Mouse (Mus musculus): ENCODE data around the gene Qrsl1.
"Not testable (repeated sequence)": the region's sequence is repeated elsewhere in the genome, so short reads cannot be mapped to it uniquely, and the experiment has no call there.

Gene Qrsl1

DNA sequence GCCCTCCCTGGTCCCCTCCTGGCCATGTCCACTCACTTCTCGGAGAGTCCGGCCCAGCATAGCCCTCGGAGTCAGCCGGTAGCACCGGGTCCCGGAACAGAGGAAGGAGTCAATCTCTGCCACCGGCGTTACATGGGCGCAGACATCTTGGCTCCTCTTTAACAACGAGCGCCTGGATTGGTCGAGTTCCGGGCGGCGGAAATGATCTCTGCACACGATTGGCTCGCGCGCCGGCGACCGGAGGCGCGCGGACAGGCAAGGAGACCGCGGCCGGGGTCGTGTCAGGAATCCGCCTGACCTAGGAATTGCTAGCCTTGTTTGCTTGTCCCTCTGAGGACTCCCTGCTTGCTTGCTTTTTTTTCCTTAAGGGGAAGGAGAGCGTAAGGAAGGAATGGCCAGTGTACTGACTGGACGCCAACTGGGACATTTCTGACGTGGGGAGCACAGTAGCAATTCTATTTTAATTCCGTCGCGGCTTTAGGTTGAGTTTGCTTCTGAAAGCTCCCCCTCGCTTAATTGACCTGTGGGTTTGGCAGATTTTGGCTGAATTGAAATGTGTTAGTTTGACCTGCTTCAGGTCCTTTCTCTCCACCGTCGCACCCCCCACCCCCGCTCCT lies at the start of gene Qrsl1, which contains the start of gene Rtn4ip1:
Gene Qrsl1 (minus strand): TSS at position 168 of the 617 bp plus-strand sequence.
Gene Rtn4ip1 (plus strand): TSS at position 230 of the 617 bp plus-strand sequence.
- in situ Hi-C loops (cut with MboI; ENCODE audit: unreplicated experiment in 2 of 2), result no loop called here

DNA sequence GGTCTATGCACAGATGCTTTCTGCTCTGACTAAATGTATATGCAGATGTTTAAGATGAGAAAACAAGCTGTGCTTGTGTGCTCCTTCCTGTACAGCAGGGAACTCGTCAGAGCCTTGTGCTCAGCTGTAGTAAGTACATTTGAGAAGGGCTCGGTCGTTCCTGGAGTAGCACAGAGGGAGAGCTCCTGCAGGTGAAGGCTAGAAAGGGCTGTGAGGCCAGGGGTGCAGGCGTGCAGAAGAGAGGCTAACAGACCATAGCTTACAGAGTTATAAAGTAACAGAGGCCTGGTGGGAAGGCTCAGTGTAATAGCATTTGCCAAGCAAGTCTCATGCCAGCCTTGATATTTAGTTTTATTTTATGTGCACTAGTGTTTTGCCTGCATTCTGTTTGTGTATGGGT lies 43.9 kb upstream of the Qrsl1 start:
- in situ Hi-C loops (cut with MboI; ENCODE audit: unreplicated experiment in 2 of 2), result no loop called here

DNA sequence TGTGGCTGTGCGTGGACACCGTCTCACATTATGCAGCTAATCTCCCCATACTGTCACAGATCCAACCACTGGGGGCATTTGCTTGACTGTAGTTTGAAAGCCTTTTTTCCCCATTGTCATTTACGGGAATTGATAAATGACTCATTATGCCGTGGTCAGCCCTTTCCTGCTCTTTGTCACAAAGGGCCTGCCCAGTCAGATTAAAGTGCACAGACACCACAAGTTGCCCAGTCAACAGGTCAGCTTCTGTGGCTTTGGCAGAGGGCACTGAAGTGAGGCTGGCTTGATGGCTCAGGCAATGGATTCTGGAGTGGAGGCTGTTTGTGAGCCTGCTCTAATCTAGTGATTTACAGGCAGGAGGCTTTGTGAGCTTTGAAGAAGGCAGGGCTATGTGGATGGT lies 42.2 kb upstream of the Qrsl1 start:
- in situ Hi-C loops (cut with MboI; ENCODE audit: unreplicated experiment in 2 of 2), result no loop called here

DNA sequence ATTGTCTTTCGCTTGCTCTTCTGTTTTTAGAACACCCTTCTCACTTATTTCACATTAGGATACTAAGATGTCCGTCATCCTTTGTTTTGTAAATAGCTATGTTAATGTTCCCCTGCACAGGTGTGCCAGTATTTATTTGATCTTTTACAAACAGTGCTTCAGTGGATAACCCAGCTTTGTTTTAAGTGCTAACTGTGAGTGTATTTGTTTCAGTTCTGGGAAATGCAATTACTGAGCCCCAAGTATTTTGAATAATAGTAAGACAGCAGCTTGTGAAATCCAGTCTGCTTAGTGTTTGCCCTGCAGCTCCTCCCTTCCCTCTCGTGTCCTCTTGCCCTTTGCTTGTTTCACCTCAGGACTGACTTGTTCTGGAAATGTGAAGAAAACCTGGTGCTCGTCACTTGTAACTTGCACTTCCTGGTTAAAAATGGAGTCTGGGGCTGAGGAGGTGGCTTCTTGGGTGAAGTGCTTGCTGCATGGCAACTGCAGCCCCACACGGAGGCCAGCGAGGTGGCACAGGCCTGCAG lies 37.7 kb upstream of the Qrsl1 start:
- in situ Hi-C loops (cut with MboI; ENCODE audit: unreplicated experiment in 2 of 2), result no loop called here

GRCm38 (mm10) chr10:43928596-43928995 lies 27.1 kb upstream of the Qrsl1 start:
- in situ Hi-C loops (cut with MboI; ENCODE audit: unreplicated experiment in 2 of 2), result no loop called here

GRCm38 (mm10) chr10:43927736-43928135 lies 26.2 kb upstream of the Qrsl1 start:
- in situ Hi-C loops (cut with MboI; ENCODE audit: unreplicated experiment in 2 of 2), result no loop called here

- in situ Hi-C loops (cut with MboI; ENCODE audit: unreplicated experiment in 2 of 2), result not testable (repeated sequence)
These were observed 24.2 kb upstream of the Qrsl1 start for GRCm38 (mm10) chr10:43925776-43926175.

DNA sequence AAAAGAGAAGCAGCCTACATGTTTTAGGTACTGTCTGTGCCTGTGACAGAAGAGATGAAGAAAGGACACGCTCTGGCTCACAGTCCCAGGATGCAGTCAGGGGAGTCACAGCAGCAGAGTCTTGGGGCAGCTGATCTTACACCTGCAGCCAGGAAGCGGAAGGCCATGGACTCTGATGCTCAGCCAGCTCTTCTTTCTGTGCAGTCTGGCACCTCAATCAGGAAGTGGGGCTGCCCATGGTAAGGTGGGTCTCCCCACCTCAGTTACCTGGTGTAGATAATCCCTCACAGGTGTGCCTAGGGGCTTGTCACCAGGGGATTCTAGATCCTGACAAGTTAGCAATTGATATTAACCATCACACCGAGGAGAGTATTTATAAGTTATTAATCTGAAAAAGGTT lies 21.6 kb upstream of the Qrsl1 start:
- in situ Hi-C loops (cut with MboI; ENCODE audit: unreplicated experiment in 2 of 2), result loop anchor here in 1 of 2 experiments (5.0 kb wide), 1 partner anchor 351 kb away; no protein-coding TSS in a partner anchor

DNA sequence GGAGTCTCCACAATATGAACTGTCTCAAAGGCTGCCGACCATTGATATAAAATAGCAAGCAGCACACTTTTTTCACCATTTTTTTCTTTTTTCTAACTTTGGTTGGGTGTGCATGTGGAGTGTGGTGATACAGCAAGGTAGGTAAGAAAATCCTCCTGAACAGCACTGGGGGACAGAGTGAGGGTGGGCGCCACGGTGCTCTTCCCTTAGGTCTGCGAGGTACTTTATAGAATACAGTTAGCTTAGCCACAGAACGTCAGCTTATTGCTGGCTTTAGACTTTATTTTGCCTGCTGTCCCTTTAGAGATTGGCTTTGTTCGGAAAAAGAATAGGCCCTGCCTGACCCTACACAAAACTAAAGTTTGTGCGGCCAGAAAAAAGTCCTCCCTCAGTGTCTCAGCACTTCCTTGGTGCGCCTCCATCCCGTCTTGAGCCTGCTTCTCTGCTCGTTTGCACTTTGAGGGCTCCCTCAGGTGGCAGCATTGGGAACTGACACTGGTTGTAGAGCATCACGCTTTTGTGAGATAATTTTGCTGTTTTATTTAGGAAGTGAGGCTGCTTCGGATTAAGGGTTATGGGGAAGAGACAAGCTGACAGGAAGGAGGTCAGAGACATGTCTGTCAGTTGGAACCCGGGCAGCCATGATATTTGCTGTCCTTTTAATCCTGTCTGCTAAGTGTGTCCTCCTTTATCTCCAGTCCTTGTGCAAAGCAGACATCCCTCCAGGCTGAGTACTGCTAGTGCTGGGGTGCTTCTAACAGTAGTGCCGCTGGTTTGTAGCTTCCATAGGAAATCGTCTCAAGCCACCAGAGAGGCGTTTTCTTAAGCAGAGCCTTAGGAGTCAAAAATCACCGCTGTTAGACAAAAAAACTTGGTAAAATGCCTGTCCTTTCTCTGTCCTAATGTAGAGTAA lies 17.4 kb upstream of the Qrsl1 start:
- in situ Hi-C loops (cut with MboI; ENCODE audit: unreplicated experiment in 2 of 2), result loop anchor here (5.0 to 10.0 kb wide), 4 partner anchors 92 to 342 kb away; partner anchors contain the start of gene Cd24a (in 1 of the 2)

DNA sequence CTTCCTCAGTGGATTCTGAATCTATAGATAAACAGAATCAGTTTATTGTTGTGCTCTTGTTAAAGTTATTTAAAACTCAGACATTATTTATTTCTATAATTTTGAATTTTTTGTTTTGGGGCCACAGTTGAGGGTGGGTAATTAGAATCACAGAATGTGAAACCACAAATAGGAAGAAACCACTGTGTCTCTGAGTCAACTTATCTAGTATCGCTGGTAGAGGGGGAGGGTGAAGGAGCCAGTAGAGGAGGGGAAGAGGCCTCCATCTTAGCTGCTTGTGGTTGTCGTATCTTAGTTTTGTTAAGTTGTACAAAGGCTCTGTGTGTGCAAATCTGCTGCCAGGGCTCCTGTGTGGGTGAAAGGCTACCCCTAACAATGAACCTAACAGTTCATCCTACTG lies 15.2 kb upstream of the Qrsl1 start:
- in situ Hi-C loops (cut with MboI; ENCODE audit: unreplicated experiment in 2 of 2), result loop anchor here (5.0 to 10.0 kb wide), 4 partner anchors 89 to 339 kb away; partner anchors contain the start of gene Cd24a (in 1 of the 2)

GRCm38 (mm10) chr10:43916181-43916580 lies 14.6 kb upstream of the Qrsl1 start:
- in situ Hi-C loops (cut with MboI; ENCODE audit: unreplicated experiment in 2 of 2), result loop anchor here (5.0 to 10.0 kb wide), 4 partner anchors 89 to 339 kb away; partner anchors contain the start of gene Cd24a (in 1 of the 2)

GRCm38 (mm10) chr10:43912236-43912635 lies 10.7 kb upstream of the Qrsl1 start:
- in situ Hi-C loops (cut with MboI; ENCODE audit: unreplicated experiment in 2 of 2), result loop anchor here (5.0 to 10.0 kb wide), 2 partner anchors 85 to 207 kb away; no protein-coding TSS in a partner anchor

- in situ Hi-C loops (cut with MboI; ENCODE audit: unreplicated experiment in 2 of 2), result loop anchor here (5.0 to 10.0 kb wide), 2 partner anchors 84 to 206 kb away; no protein-coding TSS in a partner anchor
These were observed 9.3 kb upstream of the Qrsl1 start for GRCm38 (mm10) chr10:43910873-43911142.

GRCm38 (mm10) chr10:43910032-43910872 lies 8.7 kb upstream of the Qrsl1 start:
- in situ Hi-C loops (cut with MboI; ENCODE audit: unreplicated experiment in 2 of 2), result loop anchor here (5.0 to 10.0 kb wide), 2 partner anchors 83 to 205 kb away; no protein-coding TSS in a partner anchor

GRCm38 (mm10) chr10:43904569-43904968 lies 3.0 kb upstream of the Qrsl1 start:
- in situ Hi-C loops (cut with MboI; ENCODE audit: unreplicated experiment in 2 of 2), result no loop called here

GRCm38 (mm10) chr10:43900883-43901570 lies 518 bp downstream of the Qrsl1 start:
- in situ Hi-C loops (cut with MboI; ENCODE audit: unreplicated experiment in 2 of 2), result no loop called here

DNA sequence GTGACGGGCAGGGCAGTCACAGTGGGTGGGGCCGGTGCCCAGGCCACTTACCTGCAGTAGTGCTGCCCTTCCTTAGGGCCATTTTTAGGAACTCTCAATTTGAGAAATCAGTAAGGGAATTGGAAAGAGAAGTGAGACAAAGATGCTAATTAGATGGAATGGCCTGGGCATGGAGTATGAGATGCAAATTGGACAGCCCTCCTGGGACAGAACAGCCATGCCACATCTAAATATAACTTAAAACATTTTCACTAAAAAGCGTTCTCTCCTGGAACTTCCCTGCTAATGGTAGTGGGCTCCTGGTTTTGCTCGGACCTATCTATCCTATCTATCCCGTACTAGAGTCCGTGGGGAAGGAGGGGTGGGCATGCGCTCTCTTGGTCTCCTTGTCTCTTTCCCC lies 3.3 kb downstream of the Qrsl1 start:
- in situ Hi-C loops (cut with MboI; ENCODE audit: unreplicated experiment in 2 of 2), result no loop called here

- in situ Hi-C loops (cut with MboI; ENCODE audit: unreplicated experiment in 2 of 2), result no loop called here
These were observed 5.5 kb downstream of the Qrsl1 start for GRCm38 (mm10) chr10:43896065-43896464.

DNA sequence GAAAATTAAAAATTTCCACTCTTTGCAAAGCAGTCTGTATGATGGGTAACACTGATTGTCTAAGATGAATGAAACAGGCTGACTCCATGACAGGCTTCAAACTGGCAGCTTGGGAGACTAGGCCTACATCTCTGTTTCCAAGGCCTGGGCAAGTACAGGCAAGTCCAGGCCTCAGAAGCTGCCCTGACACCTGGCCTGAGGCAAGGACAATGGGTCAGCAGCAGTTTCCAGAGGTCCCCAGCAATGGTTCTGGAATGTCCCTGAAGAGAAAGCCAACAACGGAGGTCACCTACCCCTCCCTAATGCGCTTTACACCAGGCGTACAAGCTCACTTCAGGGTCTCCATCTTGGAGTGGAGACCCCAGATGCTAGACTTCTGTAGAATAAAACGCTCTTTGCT lies 8.6 kb downstream of the Qrsl1 start:
- in situ Hi-C loops (cut with MboI; ENCODE audit: unreplicated experiment in 2 of 2), result no loop called here

GRCm38 (mm10) chr10:43888976-43889375 lies 12.6 kb downstream of the Qrsl1 start:
- in situ Hi-C loops (cut with MboI; ENCODE audit: unreplicated experiment in 2 of 2), result loop anchor here in 1 of 2 experiments (10.0 kb wide), 1 partner anchor 54 kb away; no protein-coding TSS in a partner anchor
